Mouse (Mus musculus): ENCODE data around the gene Xpc. TPM values are rescaled to one million over a fixed set of nuclear protein-coding genes. Genes with fewer than 3 reads are reported as not detected.

Gene Xpc
- total and polyA plus RNA-seq, 3 experiments, result 15.3 to 15.5 TPM; not detected in 1

- Histone ChIP-seq H3K9ac (ENCODE audit: control insufficient read depth, low read depth, low read length, poor library complexity, severe bottlenecking) (no peak overlapping the region), H3K27me3 (ENCODE audit: control insufficient read depth in 1 of 2, insufficient read depth in 2 of 2, low read length in 2 of 2) (peaks cover 5 to 23% of the 10 kb centered on the region in 2 experiments), H3K79me2 (ENCODE audit: control insufficient read depth, insufficient read depth, low read length, poor library complexity) (no peaks in the 10 kb centered on the region), H3K4me3 (ENCODE audit: control insufficient read depth in 1 of 2, insufficient read depth in 1 of 2, low read depth in 2 of 2, low read length in 2 of 2) (no peak overlapping the region), H3K4me1 (ENCODE audit: control insufficient read depth in 1 of 2, insufficient read depth in 2 of 2, low read length in 2 of 2) (no peaks in the 10 kb centered on the region), H3K36me3 (ENCODE audit: control insufficient read depth in 1 of 2, insufficient read depth in 2 of 2, low read length in 2 of 2) (no peaks in the 10 kb centered on the region), H3K27ac (ENCODE audit: control insufficient read depth, low read depth, low read length) (no peak overlapping the region), H3K9me3 (replicated peaks; ENCODE audit: insufficient read depth, low read length) (no peaks in the 10 kb centered on the region)
- TF ChIP-seq GABPA (IDR thresholded peaks at IDR 0.05; ENCODE audit: low read depth, low read length) (no peak), SMC3 (IDR thresholded peaks at IDR 0.05; ENCODE audit: low read depth, low read length) (no peak), KAT2A (conservative IDR thresholded peaks at IDR 0.05; ENCODE audit: low read depth, low read length) (no peak), ZKSCAN1 (IDR thresholded peaks at IDR 0.05; ENCODE audit: low read depth, low read length) (no peak), NRF1 (IDR thresholded peaks at IDR 0.05; ENCODE audit: insufficient read depth, low read depth, low read length, poor library complexity, severe bottlenecking) (no peak), RAD21 (IDR thresholded peaks at IDR 0.05; ENCODE audit: low read depth, low read length) (no peak), E2F4 (IDR thresholded peaks at IDR 0.05; ENCODE audit: borderline replicate concordance, low read depth, low read length) (no peak), JUND (IDR thresholded peaks at IDR 0.05; ENCODE audit: low read depth, low read length) (no peak), MXI1 (IDR thresholded peaks at IDR 0.05; ENCODE audit: low read depth, low read length) (no peak), MAX (IDR thresholded peaks at IDR 0.05; ENCODE audit: low read length) (no peak), POLR2AphosphoS2 (IDR thresholded peaks at IDR 0.05; ENCODE audit: low read length) (no peak), MAZ (IDR thresholded peaks at IDR 0.05; ENCODE audit: low read depth, low read length) (no peak), BHLHE40 (IDR thresholded peaks at IDR 0.05; ENCODE audit: borderline replicate concordance, low read depth, low read length) (no peak), TBP (IDR thresholded peaks at IDR 0.05; ENCODE audit: low read depth, low read length) (no peak), POLR2A (IDR thresholded peaks at IDR 0.05; ENCODE audit: control insufficient read depth in 1 of 2, insufficient read depth in 1 of 2, low read depth in 1 of 2, low read length in 2 of 2, poor library complexity in 1 of 2) (no peak), CHD2 (IDR thresholded peaks at IDR 0.05; ENCODE audit: low read length) (no peak)
- no peak for DNase-seq (ENCODE audit: low read depth, low spot score)
These were observed 61.1 kb downstream of the Xpc start for GRCm38 (mm10) chr6:91454546-91454945.

- no peak for TF ChIP-seq NRF1 (IDR thresholded peaks at IDR 0.05; ENCODE audit: insufficient read depth, low read depth, low read length, poor library complexity, severe bottlenecking)
- no peak for TF ChIP-seq MAFK (IDR thresholded peaks at IDR 0.05; ENCODE audit: borderline replicate concordance, low read depth, low read length)
- TF ChIP-seq HCFC1 (IDR thresholded peaks at IDR 0.05; ENCODE audit: low read depth, low read length), result no peak
- no peak for TF ChIP-seq GATA1 (IDR thresholded peaks at IDR 0.05; ENCODE audit: low read depth, low read length)
- TF ChIP-seq CTCF (IDR thresholded peaks at IDR 0.05 in 2 of 3, conservative IDR thresholded peaks at IDR 0.05 in 1 of 3; ENCODE audit: control insufficient read depth in 1 of 3, insufficient read depth in 1 of 3, low read depth in 2 of 3, low read length in 3 of 3, poor library complexity in 1 of 3, severe bottlenecking in 1 of 3), result no peak
- TF ChIP-seq SIN3A (IDR thresholded peaks at IDR 0.05; ENCODE audit: low read length), result no peak
- no peak for TF ChIP-seq ETS1 (IDR thresholded peaks at IDR 0.05; ENCODE audit: low read depth, low read length)
- TF ChIP-seq POLR2AphosphoS5 (IDR thresholded peaks at IDR 0.05; ENCODE audit: borderline replicate concordance, low read depth, low read length), result no peak
- no peak for TF ChIP-seq ZMIZ1 (IDR thresholded peaks at IDR 0.05; ENCODE audit: low read depth, low read length)
- no peak for TF ChIP-seq SMC3 (IDR thresholded peaks at IDR 0.05; ENCODE audit: low read depth, low read length)
- TF ChIP-seq MAX (IDR thresholded peaks at IDR 0.05; ENCODE audit: low read length), result no peak
- no peak for TF ChIP-seq MYC (IDR thresholded peaks at IDR 0.05; ENCODE audit: low read depth, low read length)
- TF ChIP-seq EP300 (IDR thresholded peaks at IDR 0.05; ENCODE audit: low read depth in 1 of 2, low read length in 2 of 2), result no peak
- TF ChIP-seq POLR2A (IDR thresholded peaks at IDR 0.05; ENCODE audit: control insufficient read depth in 1 of 2, insufficient read depth in 1 of 2, low read depth in 1 of 2, low read length in 2 of 2, poor library complexity in 1 of 2), result no peak
- TF ChIP-seq ZNF384 (IDR thresholded peaks at IDR 0.05; ENCODE audit: low read depth, low read length), result no peak
- TF ChIP-seq TCF12 (IDR thresholded peaks at IDR 0.05; ENCODE audit: low read depth, low read length), result no peak
- no peak for TF ChIP-seq USF2 (IDR thresholded peaks at IDR 0.05; ENCODE audit: borderline replicate concordance in 1 of 2, insufficient read depth in 1 of 2, low read depth in 1 of 2, low read length in 2 of 2)
- TF ChIP-seq NELFE (IDR thresholded peaks at IDR 0.05; ENCODE audit: low read depth, low read length), result no peak
- Histone ChIP-seq H3K27ac (ENCODE audit: control insufficient read depth, low read depth, low read length) (no peak overlapping the region), H3K27me3 (ENCODE audit: control insufficient read depth in 1 of 2, insufficient read depth in 2 of 2, low read length in 2 of 2) (peaks cover 11 to 25% of the 10 kb centered on the region in 2 experiments), H3K36me3 (ENCODE audit: control insufficient read depth in 1 of 2, insufficient read depth in 2 of 2, low read length in 2 of 2) (no peaks in the 10 kb centered on the region), H3K79me2 (ENCODE audit: control insufficient read depth, insufficient read depth, low read length, poor library complexity) (no peaks in the 10 kb centered on the region), H3K9ac (ENCODE audit: control insufficient read depth, low read depth, low read length, poor library complexity, severe bottlenecking) (no peak overlapping the region), H3K9me3 (replicated peaks; ENCODE audit: insufficient read depth, low read length) (no peaks in the 10 kb centered on the region), H3K4me1 (ENCODE audit: control insufficient read depth in 1 of 2, insufficient read depth in 2 of 2, low read length in 2 of 2) (no peaks in the 10 kb centered on the region), H3K4me3 (ENCODE audit: control insufficient read depth in 1 of 2, insufficient read depth in 1 of 2, low read depth in 2 of 2, low read length in 2 of 2) (no peak overlapping the region)
- no peak for DNase-seq (ENCODE audit: low read depth, low spot score)
These were observed 63.6 kb downstream of the Xpc start for GRCm38 (mm10) chr6:91452056-91452455.
